Mouse (Mus musculus): ENCODE data around the gene Tango2. TPM values are rescaled to one million over a fixed set of nuclear protein-coding genes. Genes with fewer than 3 reads are reported as not detected.

Gene Tango2
- polyA plus RNA-seq, 1 experiment from 2014 or later, result 29.1 TPM

DNA sequence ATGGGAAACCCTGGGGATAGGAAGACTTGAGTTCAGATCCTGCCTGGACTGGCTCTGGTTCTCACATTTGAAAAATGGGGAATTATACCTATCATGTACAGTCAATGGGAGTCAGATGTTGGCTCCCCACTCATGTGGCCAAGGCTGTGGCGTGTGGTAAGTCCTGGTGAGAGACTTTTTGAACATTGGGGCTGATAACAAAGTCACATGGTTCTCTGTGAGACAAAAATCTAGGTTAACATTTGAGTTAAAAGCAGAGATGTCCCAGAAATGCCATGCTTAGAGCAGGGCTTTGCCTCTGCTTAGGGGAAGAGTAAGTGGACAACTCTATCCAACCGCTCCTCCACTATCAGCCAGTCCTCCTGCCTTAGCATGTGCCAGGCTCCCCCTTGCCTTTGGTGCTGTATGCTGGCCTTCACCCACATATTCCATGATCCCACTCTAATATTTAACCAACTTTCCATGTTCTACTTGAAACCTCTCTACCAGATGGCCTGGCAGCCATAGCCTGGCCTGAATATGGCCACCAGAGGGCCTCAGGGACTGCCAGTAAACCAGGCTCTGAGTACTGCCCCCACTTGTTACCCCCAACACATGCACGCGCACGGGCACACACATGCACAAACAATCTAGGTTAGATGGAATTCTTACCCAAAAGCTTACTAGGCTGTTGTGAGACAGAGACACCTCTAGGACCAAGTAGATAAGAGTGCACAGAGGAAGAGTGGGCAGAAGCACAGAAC is 3.6 kb upstream of the Tango2 start:
- Histone ChIP-seq H3K27me3 (replicated peaks; ENCODE audit: low read depth, poor library complexity, severe bottlenecking) (peaks cover 45% of the 10 kb centered on the region), H3K4me3 (no peak overlapping the region), H3K9me3 (no peaks in the 10 kb centered on the region), H3K36me3 (replicated peaks) (0 out of 2 replicates have a peak, but pooled peaks cover 4% of the 10 kb centered on the region), H3K4me1 (peaks cover 27% of the 10 kb centered on the region), H3K27ac (replicated peaks) (no peak overlapping the region)
- peak; percentile 44 for DNase-seq (ENCODE audit: low spot score)
- WGBS, result 61% methylated on average over 5 of the region's 5 CpGs

DNA sequence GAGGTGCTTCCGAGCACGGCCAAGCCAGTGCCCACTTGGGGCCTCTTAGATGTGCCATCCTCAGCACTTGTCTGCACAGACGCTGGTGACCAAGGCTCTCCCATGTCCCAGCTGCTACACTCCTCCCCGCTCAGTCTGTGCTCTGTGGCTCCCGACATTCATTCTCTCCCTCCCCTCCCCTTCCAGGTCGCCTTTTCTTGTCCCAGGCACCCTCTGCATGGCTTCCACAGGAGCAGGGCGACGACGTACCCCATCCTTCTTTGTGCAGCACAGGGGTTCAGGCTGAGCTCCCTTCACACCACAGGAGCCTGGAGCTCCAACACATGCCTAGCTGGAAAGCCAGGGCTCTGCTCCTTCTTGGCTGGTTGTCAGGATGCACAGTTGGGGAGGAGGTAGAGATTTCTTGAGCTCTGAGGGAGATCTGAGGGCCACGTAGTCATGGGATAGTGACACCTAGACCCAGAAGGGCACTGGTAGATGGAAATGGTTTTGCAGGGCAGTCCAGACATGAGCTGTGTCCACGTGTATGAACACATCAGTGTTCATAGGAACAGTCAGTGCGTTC is 1.9 kb upstream of the Tango2 start:
- no peak for DNase-seq (ENCODE audit: low spot score)
- Histone ChIP-seq H3K9me3 (no peaks in the 10 kb centered on the region), H3K36me3 (replicated peaks) (0 out of 2 replicates have a peak, but pooled peaks cover 4% of the 10 kb centered on the region), H3K27me3 (replicated peaks; ENCODE audit: low read depth, poor library complexity, severe bottlenecking) (peaks cover 50% of the 10 kb centered on the region), H3K4me1 (peaks cover 27% of the 10 kb centered on the region), H3K4me3 (no peak overlapping the region), H3K27ac (replicated peaks) (no peak overlapping the region)
- 72% methylated on average over 12 of the region's 12 CpGs for WGBS

DNA sequence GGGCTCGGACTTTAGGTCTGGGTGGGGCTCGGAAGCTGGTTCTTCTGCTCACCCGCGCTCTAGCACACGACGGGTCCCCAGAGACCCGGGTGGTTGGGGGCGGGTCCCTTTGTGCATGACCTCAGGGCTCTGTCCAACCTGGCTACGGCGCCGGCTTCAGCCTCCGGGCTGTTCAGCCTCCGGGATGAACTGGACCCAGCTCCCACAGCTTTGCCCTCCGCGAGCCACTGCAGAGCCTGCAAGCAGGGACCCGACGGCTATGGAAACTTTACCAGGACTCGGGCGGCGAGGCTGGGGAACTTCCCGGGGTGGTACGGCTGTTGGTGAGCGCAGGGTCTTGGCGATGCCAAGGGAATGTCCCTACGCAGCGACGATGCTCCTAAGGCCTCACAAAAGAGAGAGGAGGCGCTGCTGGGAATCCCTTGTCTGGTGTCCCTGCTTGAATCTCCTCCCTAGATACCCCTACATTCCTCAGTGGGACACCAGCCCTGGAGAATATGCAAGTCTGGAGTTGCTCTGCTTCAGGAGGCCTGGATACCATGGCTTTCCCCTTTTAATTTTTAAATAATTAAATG is 785 bp upstream of the Tango2 start:
- peak overlapping the region; percentile 69 for H3K4me3 ChIP-seq
- under 1% methylated on average over 28 of the region's 28 CpGs for WGBS
- peaks cover 50% of the 10 kb centered on the region for H3K27me3 ChIP-seq (replicated peaks; ENCODE audit: low read depth, poor library complexity, severe bottlenecking)
- H3K4me1 ChIP-seq, result peaks cover 36% of the 10 kb centered on the region
- no peaks in the 10 kb centered on the region for H3K36me3 ChIP-seq (replicated peaks)
- H3K9me3 ChIP-seq, result no peaks in the 10 kb centered on the region
- H3K27ac ChIP-seq (replicated peaks), result peak overlapping the region; percentile 79
- peak; percentile 58 for DNase-seq (ENCODE audit: low spot score)

DNA sequence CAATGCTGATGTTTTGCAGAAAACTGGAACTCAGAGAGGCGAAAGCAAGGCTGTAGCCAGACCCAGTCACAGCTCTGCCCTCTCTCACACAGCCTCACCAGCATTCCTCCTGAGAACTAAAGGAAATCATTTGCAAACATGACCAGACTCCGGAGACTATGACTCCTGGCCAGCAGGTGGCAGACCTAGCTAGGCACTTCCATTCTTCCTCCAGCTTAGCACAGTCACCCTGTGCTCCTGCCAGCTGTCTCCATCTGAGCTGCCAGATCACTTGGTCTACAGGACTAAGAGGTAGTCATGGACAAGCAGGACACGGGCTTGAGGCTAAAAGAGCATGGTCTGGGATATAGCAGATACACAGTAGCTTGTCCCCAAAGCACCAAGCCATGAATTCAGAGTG is 2.7 kb downstream of the Tango2 start:
- Histone ChIP-seq H3K4me1 (peaks cover 48% of the 10 kb centered on the region), H3K27ac (replicated peaks) (no peak overlapping the region), H3K9me3 (no peaks in the 10 kb centered on the region), H3K27me3 (replicated peaks; ENCODE audit: low read depth, poor library complexity, severe bottlenecking) (peaks cover 41% of the 10 kb centered on the region), H3K4me3 (no peak overlapping the region), H3K36me3 (replicated peaks) (no peaks in the 10 kb centered on the region)
- DNase-seq (ENCODE audit: low spot score), result peak; percentile 87
- WGBS, result 5% methylated on average over 3 of the region's 3 CpGs

DNA sequence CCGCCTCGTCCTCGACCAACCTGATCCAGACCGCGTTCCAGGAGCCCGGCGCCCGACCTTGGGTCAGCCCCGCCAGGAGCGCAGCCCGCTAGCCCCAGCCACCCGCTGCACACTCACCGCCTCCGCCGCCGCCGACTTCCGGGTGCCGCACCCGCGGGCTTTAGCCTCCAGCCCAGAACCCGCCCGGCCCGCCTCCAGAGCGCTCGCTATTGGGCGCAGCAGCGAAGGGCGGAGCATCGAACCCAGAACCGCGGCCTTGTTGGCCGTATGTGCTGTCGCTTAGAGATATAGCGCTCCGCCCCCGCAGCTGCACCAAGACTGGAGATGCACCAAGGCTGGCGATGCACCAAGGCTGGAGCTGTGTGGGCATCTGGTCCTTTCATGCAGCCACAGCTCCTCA is 4.1 kb downstream of the Tango2 start:
- Histone ChIP-seq H3K4me3 (peak overlapping the region; percentile 63), H3K36me3 (replicated peaks) (no peaks in the 10 kb centered on the region), H3K27ac (replicated peaks) (peak overlapping the region; percentile 66), H3K27me3 (replicated peaks; ENCODE audit: low read depth, poor library complexity, severe bottlenecking) (peaks cover 26% of the 10 kb centered on the region), H3K4me1 (peaks cover 39% of the 10 kb centered on the region), H3K9me3 (no peaks in the 10 kb centered on the region)
- peak; percentile 96 for DNase-seq (ENCODE audit: low spot score)
- WGBS, result under 1% methylated on average over 38 of the region's 38 CpGs

DNA sequence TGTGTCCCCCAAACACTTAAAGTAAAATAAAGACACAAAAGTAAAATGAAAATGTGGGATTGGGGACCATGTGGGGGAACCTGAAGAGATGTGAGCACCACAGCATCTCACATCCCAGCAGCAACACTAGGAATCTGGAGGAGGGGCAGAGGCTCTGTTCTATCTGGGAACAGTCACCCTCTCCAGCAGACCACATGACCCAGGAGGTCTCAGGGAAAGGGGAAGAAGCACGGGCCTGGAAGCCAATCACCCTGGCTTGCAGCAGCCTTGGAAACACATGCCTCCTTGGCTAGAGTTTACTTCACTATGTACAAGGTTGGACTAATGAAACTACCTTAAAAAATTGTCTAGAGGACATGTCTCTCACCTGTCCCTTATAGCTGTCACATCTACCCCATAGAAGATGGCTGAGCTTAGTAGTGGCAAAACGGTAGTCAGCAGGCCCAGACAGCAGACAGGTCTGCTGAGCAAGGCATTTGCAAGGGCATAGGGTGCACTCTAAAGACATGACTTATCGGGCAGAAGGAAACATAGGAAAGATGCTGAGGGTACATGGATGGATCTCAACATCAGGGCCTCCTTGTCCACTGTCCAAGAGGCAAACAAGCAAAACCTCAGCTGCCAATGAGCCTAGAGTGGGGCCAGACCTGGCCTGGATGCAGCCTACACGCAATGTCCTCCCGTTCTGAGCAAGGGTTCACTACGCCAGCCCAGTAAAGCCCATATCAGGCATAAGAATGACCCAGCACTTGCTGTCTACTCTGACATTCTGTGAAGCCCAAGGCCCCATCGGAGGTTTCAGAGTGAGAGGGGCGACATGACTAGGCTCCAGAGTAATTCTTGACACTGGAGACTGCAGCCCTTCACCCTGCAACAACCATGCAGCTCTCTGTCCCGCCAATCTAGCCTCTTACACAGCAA is 5.0 kb downstream of the Tango2 start:
- Histone ChIP-seq H3K4me3 (peak overlapping the region; percentile 63), H3K9me3 (no peaks in the 10 kb centered on the region), H3K27ac (replicated peaks) (peak overlapping the region; percentile 66), H3K4me1 (peaks cover 31% of the 10 kb centered on the region), H3K27me3 (replicated peaks; ENCODE audit: low read depth, poor library complexity, severe bottlenecking) (peaks cover 19% of the 10 kb centered on the region), H3K36me3 (replicated peaks) (0 out of 2 replicates have a peak, but pooled peaks cover 3% of the 10 kb centered on the region)
- 55% methylated on average over 9 of the region's 9 CpGs for WGBS
- DNase-seq (ENCODE audit: low spot score), result no peak

DNA sequence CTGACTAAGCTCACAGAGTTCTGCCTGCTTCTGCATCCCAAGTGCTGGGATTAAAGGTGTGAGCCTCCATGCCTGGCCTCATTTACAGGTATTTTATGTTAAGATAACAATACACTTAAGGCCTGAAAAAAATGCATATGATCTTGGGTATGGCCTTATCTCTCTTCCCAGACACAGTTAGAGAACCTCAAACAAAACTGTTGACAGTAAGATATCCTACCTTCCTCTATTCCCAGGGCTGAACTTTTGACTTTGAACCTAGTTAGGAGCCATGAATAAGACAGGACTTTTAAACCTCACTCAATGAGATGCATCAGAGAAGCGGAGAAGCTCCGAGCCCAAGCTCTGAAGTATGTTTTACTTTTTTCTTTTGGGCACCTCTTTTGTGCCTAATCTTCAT is 5.8 kb downstream of the Tango2 start:
- peaks cover 22% of the 10 kb centered on the region for H3K4me1 ChIP-seq
- no peak overlapping the region for H3K27ac ChIP-seq (replicated peaks)
- no peak overlapping the region for H3K4me3 ChIP-seq
- DNase-seq (ENCODE audit: low spot score), result no peak
- peaks cover 11% of the 10 kb centered on the region for H3K27me3 ChIP-seq (replicated peaks; ENCODE audit: low read depth, poor library complexity, severe bottlenecking)
- WGBS, result 91% methylated on average over 2 of the region's 2 CpGs
- no peaks in the 10 kb centered on the region for H3K9me3 ChIP-seq
- H3K36me3 ChIP-seq (replicated peaks), result 0 out of 2 replicates have a peak, but pooled peaks cover 3% of the 10 kb centered on the region

DNA sequence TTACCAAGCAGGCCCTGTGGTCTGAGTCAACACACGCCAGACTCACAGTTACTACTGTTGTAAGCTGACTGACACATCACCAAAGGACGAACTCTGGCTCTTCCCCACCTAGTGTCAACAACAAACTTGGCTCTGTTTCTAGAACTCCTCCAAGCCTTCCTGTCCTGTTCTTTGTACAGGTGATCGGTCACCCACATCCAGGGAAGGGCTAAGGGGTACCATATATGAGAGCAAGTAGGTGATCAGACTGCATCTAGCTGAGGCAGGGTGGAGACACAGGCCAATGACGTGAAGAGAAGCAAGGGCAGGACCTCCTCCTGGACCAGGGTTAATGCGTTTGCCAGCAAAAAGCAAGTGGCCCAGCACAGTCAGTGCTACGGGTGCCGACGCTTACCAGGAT is 6.3 kb downstream of the Tango2 start:
- H3K36me3 ChIP-seq (replicated peaks), result 0 out of 2 replicates have a peak, but pooled peaks cover 3% of the 10 kb centered on the region
- 88% methylated on average over 8 of the region's 8 CpGs for WGBS

DNA sequence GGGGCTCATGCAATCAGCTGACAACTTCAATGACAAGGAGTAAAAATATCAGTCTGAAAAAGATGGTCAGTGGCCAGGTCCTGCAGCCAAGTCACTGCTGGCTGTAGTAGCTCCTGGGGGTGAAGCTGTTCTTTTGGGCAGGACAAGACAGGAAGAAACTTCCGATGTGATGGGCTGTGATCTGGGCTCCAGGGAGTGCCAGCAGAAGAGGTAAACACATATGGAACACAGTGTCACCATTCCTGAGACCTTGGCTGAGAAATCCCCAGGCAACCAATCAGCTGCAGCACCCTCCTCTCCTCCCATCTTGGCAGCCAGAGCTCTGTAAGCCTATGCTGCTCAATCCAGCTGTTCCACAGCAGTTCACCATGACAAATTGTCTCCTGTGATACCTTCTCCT is 8.0 kb downstream of the Tango2 start:
- Histone ChIP-seq H3K36me3 (replicated peaks) (0 out of 2 replicates have a peak, but pooled peaks cover 6% of the 10 kb centered on the region), H3K4me1 (peaks cover 21% of the 10 kb centered on the region), H3K9me3 (no peaks in the 10 kb centered on the region), H3K27ac (replicated peaks) (no peak overlapping the region), H3K4me3 (no peak overlapping the region), H3K27me3 (replicated peaks; ENCODE audit: low read depth, poor library complexity, severe bottlenecking) (no peaks in the 10 kb centered on the region)
- no peak for DNase-seq (ENCODE audit: low spot score)
- 68% methylated on average over 1 of the region's 1 CpGs for WGBS

More for the DNA sequence above, 6.3 kb downstream of the Tango2 start:
- peaks cover 21% of the 10 kb centered on the region for H3K4me1 ChIP-seq
- DNase-seq (ENCODE audit: low spot score), result no peak
- H3K27ac ChIP-seq (replicated peaks), result no peak overlapping the region
- H3K9me3 ChIP-seq, result no peaks in the 10 kb centered on the region
- peaks cover 6% of the 10 kb centered on the region for H3K27me3 ChIP-seq (replicated peaks; ENCODE audit: low read depth, poor library complexity, severe bottlenecking)
- no peak overlapping the region for H3K4me3 ChIP-seq

DNA sequence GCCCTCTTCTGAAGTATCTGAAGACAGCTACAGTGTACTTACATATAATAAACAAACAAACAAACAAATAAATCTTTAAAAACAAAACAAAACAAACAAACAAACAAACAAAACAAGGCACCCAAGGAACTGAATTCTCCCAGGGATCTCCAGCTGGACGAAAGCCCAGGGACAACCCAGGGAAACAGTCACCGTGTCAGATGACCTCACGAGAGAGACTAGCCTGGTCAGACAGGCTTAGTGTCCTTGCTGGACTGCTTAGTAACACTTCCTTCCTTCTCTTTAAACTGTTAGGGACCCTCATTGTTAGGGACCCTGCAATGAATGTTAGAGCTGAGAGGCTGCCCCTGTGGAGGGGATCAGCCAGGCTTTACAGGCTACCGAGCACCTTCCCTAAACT is 10.6 kb downstream of the Tango2 start:
- DNase-seq (ENCODE audit: low spot score), result no peak
- 89% methylated on average over 4 of the region's 4 CpGs for WGBS

DNA sequence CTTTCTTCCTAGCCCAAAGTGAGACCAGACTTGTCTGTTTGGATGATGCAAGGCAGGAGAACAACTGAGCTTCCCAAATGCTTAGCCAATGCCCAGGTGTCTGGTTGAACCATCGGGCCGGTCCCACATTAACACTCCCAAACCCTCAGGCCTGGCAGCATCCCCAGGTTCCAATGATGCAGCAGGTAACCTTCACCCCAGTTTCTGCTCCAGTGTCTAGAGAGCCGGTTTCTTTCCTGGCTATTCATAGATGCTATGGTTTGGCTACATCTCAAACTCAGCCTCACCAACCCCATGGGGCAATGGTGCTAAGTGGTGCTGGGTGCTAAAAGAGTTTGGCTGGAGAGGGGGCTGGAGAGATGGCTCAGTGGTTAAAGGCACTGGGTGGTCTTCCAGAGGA is 11.9 kb downstream of the Tango2 start:
- Histone ChIP-seq H3K36me3 (replicated peaks) (0 out of 2 replicates have a peak, but pooled peaks cover 6% of the 10 kb centered on the region), H3K4me1 (no peaks in the 10 kb centered on the region), H3K27ac (replicated peaks) (no peak overlapping the region), H3K27me3 (replicated peaks; ENCODE audit: low read depth, poor library complexity, severe bottlenecking) (no peaks in the 10 kb centered on the region), H3K4me3 (no peak overlapping the region), H3K9me3 (no peaks in the 10 kb centered on the region)
- DNase-seq (ENCODE audit: low spot score), result no peak
- WGBS, result 94% methylated on average over 3 of the region's 3 CpGs

More for the DNA sequence above, 10.6 kb downstream of the Tango2 start:
- H3K27me3 ChIP-seq (replicated peaks; ENCODE audit: low read depth, poor library complexity, severe bottlenecking), result no peaks in the 10 kb centered on the region
- H3K27ac ChIP-seq (replicated peaks), result no peak overlapping the region
- no peak overlapping the region for H3K4me3 ChIP-seq
- H3K4me1 ChIP-seq, result no peaks in the 10 kb centered on the region
- 0 out of 2 replicates have a peak, but pooled peaks cover 6% of the 10 kb centered on the region for H3K36me3 ChIP-seq (replicated peaks)
- no peaks in the 10 kb centered on the region for H3K9me3 ChIP-seq

DNA sequence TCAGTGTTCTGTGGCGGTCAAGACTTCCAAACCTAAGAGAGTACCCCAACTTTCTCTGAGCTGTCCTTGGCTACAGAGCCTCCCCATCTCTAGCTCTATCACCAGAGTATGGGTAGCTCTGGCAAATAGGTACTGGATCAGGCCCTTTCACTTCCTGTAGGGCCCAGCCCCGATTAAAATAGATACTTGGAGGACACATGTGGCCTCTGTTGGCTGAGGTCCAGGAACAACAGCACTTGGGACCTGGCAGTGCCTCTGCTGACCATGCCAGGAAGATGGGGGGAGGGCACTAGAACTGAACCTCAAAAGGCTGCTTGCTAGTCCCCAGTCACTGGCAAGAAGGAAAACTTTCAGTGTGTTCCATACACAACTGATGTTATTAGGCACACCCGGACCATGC is 13.9 kb downstream of the Tango2 start:
- no peak overlapping the region for H3K27ac ChIP-seq (replicated peaks)
- no peaks in the 10 kb centered on the region for H3K27me3 ChIP-seq (replicated peaks; ENCODE audit: low read depth, poor library complexity, severe bottlenecking)
- 0 out of 2 replicates have a peak, but pooled peaks cover 6% of the 10 kb centered on the region for H3K36me3 ChIP-seq (replicated peaks)
- no peaks in the 10 kb centered on the region for H3K9me3 ChIP-seq
- H3K4me3 ChIP-seq, result no peak overlapping the region
- 90% methylated on average over 3 of the region's 3 CpGs for WGBS
- no peaks in the 10 kb centered on the region for H3K4me1 ChIP-seq
- DNase-seq (ENCODE audit: low spot score), result no peak
